Mouse (Mus musculus): ENCODE measurements at regions not wholly inside any gene's neighbourhood (a gene's known extent, or its start where the extent isn't known, plus 50 kb on each side); places are given as distances from the start of the nearest gene placed in this dataset.

GRCm38 (mm10) chrX:70261360-70261759 lies 103.5 kb downstream of the Ids start:
- DNase-seq (ENCODE audit: low spot score in 2 of 2) = no peak

GRCm38 (mm10) chrX:70216011-70216410 lies 148.9 kb downstream of the Ids start:
- no peak for DNase-seq (ENCODE audit: low spot score in 2 of 2)

- DNase-seq (ENCODE audit: low spot score in 2 of 2) = no peak
Observed at GRCm38 (mm10) chrX:70184427-70185090, 180.3 kb downstream of the Ids start.

- no peak for DNase-seq (ENCODE audit: low spot score in 2 of 2)
Observed at GRCm38 (mm10) chrX:70169737-70170136, 195.1 kb downstream of the Ids start.

GRCm38 (mm10) chrX:70161011-70161410 lies 203.9 kb downstream of the Ids start:
- DNase-seq (ENCODE audit: low spot score in 2 of 2) = peak in 1 of 2 experiments; percentile 36
